Mouse (Mus musculus): Measurements from ENCODE around the gene Vapa. TPM values are rescaled to one million over a fixed set of nuclear protein-coding genes. Genes with fewer than 3 reads are reported as not detected.

The Vapa gene
- polyA plus RNA-seq, 2 experiments, result 53.0 to 192 TPM

DNA sequence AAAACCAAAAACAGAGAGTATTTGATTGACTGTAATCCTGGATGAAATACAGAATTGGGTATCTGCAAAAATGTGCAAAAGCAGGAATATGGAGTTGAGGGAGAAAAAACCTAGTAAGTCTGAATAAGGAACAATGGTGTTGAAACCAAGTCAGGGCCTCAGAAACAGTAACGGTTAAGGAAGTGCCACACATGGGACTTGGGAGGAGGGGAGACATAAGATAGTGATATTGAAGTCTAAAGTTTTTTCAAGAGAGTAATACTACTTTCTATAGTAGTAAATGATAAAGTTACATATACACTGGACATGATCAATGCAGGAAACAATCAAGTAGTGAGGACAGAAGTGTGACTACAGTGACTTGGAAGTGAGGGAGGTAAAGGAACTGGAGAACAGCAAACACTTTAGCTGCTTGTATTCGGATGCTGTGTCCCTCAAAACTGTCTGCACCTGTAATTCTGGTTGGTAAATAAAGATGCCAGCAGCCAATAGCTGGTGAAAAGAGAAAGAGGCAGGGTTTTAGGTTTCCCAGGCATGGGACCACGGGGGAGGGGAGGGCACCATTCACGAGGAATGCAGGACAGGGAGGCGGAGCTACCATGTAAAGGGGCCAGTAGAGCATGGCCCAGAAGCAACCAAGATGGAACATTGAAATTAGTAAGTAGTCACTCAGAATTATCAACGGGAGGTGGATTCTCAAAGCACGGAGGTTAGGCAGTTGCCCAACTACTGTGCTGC, 5.6 kb downstream of the Vapa start:
- no peaks in the 10 kb centered on the region for H3K9me3 ChIP-seq (ENCODE audit: control insufficient read depth, low read length)
- H3K4me1 ChIP-seq (ENCODE audit: control insufficient read depth, insufficient read depth, low read length), result peaks cover 27% of the 10 kb centered on the region
- no peak for TF ChIP-seq POLR2A (IDR thresholded peaks at IDR 0.05; ENCODE audit: borderline replicate concordance, extremely low read depth, insufficient read depth, insufficient read length)
- H3K4me3 ChIP-seq (replicated peaks; ENCODE audit: low read length), result no peak overlapping the region
- no peaks in the 10 kb centered on the region for H3K36me3 ChIP-seq (ENCODE audit: control insufficient read depth, insufficient read depth, low read length)
- no peaks in the 10 kb centered on the region for H3K27me3 ChIP-seq (ENCODE audit: control insufficient read depth, insufficient read depth, low read length)
- DNase-seq (ENCODE audit: low spot score) (no peak), ATAC-seq (ENCODE audit: low FRiP score, low read depth) (no peak)
- H3K9ac ChIP-seq (ENCODE audit: low read depth, low read length, severe bottlenecking), result no peak overlapping the region
- no peak overlapping the region for H3K4me2 ChIP-seq (replicated peaks; ENCODE audit: low read depth, low read length, severe bottlenecking)
- WGBS, result 53% methylated on average over 7 of the region's 7 CpGs
- no peak overlapping the region for H3K27ac ChIP-seq (replicated peaks; ENCODE audit: low read depth, low read length)

DNA sequence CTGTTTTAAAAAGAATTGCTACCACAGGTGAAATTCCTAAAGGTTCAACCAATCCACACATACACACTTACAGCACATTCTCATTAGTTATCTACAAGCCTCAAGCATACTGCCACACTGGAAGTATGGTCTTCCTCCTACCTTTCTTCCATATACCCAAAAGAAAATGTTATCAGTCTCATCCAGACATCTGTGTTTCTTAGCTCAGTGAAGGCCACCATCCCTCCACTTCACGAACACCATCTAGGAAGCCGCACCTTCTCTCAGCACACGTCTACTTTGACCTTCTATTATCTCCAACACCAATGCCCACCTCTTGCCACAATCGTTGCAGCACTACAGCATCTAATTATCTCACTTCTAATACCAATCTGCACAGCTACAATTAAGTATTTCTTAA, 7.3 kb downstream of the Vapa start:
- ATAC-seq (ENCODE audit: low FRiP score, low read depth) (no peak), DNase-seq (ENCODE audit: low spot score) (no peak)
- TF ChIP-seq POLR2A (IDR thresholded peaks at IDR 0.05; ENCODE audit: borderline replicate concordance, extremely low read depth, insufficient read depth, insufficient read length), result no peak
- H3K4me1 ChIP-seq (ENCODE audit: control insufficient read depth, insufficient read depth, low read length), result peaks cover 20% of the 10 kb centered on the region
- H3K27me3 ChIP-seq (ENCODE audit: control insufficient read depth, insufficient read depth, low read length), result no peaks in the 10 kb centered on the region
- no peaks in the 10 kb centered on the region for H3K9me3 ChIP-seq (ENCODE audit: control insufficient read depth, low read length)
- no peak overlapping the region for H3K27ac ChIP-seq (replicated peaks; ENCODE audit: low read depth, low read length)
- WGBS, result 87% methylated on average over 4 of the region's 4 CpGs
- no peak overlapping the region for H3K4me3 ChIP-seq (replicated peaks; ENCODE audit: low read length)
- H3K36me3 ChIP-seq (ENCODE audit: control insufficient read depth, insufficient read depth, low read length), result no peaks in the 10 kb centered on the region
- H3K9ac ChIP-seq (ENCODE audit: low read depth, low read length, severe bottlenecking), result no peak overlapping the region
- H3K4me2 ChIP-seq (replicated peaks; ENCODE audit: low read depth, low read length, severe bottlenecking), result no peak overlapping the region

DNA sequence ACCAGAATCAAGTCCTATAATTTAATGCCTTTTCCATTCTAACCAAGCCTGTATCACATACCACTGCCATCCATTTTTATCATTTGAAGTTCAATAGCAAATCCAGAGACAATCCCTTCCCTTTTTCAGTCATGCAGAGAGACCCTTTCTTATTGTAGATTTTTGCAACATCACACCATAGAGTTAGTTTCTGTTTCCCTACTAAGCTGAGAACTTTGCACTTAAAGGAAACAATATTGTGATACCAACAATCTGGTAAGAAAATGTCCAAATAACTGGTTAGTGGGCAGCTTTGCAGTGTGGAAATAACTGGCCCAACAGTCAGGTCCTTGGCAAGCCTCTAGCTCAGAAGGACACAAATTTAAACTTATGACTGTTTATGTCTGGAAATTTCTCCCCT, 8.5 kb downstream of the Vapa start:
- H3K4me3 ChIP-seq (replicated peaks; ENCODE audit: low read length), result no peak overlapping the region
- no peak for TF ChIP-seq POLR2A (IDR thresholded peaks at IDR 0.05; ENCODE audit: borderline replicate concordance, extremely low read depth, insufficient read depth, insufficient read length)
- H3K9me3 ChIP-seq (ENCODE audit: control insufficient read depth, low read length), result no peaks in the 10 kb centered on the region
- no peaks in the 10 kb centered on the region for H3K27me3 ChIP-seq (ENCODE audit: control insufficient read depth, insufficient read depth, low read length)
- H3K9ac ChIP-seq (ENCODE audit: low read depth, low read length, severe bottlenecking), result no peak overlapping the region
- H3K4me1 ChIP-seq (ENCODE audit: control insufficient read depth, insufficient read depth, low read length), result peaks cover 19% of the 10 kb centered on the region
- H3K36me3 ChIP-seq (ENCODE audit: control insufficient read depth, insufficient read depth, low read length), result no peaks in the 10 kb centered on the region
- ATAC-seq (ENCODE audit: low FRiP score, low read depth) (no peak), DNase-seq (ENCODE audit: low spot score) (no peak)
- H3K4me2 ChIP-seq (replicated peaks; ENCODE audit: low read depth, low read length, severe bottlenecking), result no peak overlapping the region
- H3K27ac ChIP-seq (replicated peaks; ENCODE audit: low read depth, low read length), result no peak overlapping the region

DNA sequence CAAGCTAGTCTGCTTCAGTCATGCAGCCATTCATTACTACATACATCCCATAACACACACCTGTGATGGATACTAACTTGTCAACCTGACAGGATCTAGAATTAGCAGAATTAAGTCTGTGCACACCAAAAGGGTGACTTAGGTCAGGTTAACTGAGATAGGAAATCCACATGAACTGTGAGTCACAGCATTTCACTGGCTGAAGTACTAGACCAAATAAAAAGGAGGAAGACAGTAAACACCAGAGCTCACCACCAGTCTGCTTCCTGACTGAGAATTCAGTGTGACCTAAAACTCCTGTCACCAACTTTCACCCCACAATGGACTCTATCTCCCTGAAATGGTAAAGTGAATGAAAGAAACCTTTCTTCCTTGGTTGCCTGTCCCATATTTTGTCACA, 9.0 kb downstream of the Vapa start:
- no peak overlapping the region for H3K9ac ChIP-seq (ENCODE audit: low read depth, low read length, severe bottlenecking)
- no peaks in the 10 kb centered on the region for H3K27me3 ChIP-seq (ENCODE audit: control insufficient read depth, insufficient read depth, low read length)
- H3K27ac ChIP-seq (replicated peaks; ENCODE audit: low read depth, low read length), result no peak overlapping the region
- no peaks in the 10 kb centered on the region for H3K9me3 ChIP-seq (ENCODE audit: control insufficient read depth, low read length)
- TF ChIP-seq POLR2A (IDR thresholded peaks at IDR 0.05; ENCODE audit: borderline replicate concordance, extremely low read depth, insufficient read depth, insufficient read length), result no peak
- H3K36me3 ChIP-seq (ENCODE audit: control insufficient read depth, insufficient read depth, low read length), result no peaks in the 10 kb centered on the region
- ATAC-seq (ENCODE audit: low FRiP score, low read depth) (no peak), DNase-seq (ENCODE audit: low spot score) (no peak)
- no peak overlapping the region for H3K4me3 ChIP-seq (replicated peaks; ENCODE audit: low read length)
- peaks cover 19% of the 10 kb centered on the region for H3K4me1 ChIP-seq (ENCODE audit: control insufficient read depth, insufficient read depth, low read length)
- H3K4me2 ChIP-seq (replicated peaks; ENCODE audit: low read depth, low read length, severe bottlenecking), result no peak overlapping the region

DNA sequence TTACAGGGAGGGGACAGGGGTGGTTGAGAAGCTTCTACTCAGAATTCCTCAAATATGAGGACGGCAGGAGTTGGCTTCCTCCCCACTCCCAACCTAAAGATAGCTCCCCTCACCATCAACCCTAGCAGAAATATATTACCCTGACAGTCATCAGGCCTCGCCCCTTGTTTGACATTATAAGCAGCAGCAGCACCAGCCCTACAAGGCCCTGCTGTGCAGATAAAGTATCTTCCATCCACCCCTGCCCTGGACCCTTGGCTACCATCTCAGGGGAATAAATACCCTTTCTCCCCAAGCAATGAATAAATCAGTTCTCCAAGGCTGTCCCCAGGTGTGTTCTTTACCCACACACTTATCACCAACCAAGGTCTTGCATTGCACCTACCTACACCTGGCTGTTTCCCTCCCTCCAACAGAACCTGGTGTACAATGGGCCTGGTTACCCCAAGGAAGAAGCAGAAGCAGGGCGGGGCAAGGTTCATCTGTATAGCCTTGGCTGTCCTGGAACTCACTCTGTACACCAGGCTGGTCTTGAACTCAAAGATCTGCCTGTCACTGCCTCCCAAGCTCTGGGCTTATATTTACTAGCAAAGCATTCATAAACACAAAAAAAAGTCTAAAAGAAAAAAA, 15.4 kb downstream of the Vapa start:
- Histone ChIP-seq H3K27ac (replicated peaks; ENCODE audit: low read depth, low read length) (no peak overlapping the region), H3K9me3 (ENCODE audit: control insufficient read depth, low read length) (no peaks in the 10 kb centered on the region), H3K27me3 (ENCODE audit: control insufficient read depth, insufficient read depth, low read length) (no peaks in the 10 kb centered on the region), H3K4me1 (ENCODE audit: control insufficient read depth, insufficient read depth, low read length) (peaks cover 18% of the 10 kb centered on the region), H3K4me2 (replicated peaks; ENCODE audit: low read depth, low read length, severe bottlenecking) (no peak overlapping the region), H3K9ac (ENCODE audit: low read depth, low read length, severe bottlenecking) (no peak overlapping the region), H3K36me3 (ENCODE audit: control insufficient read depth, insufficient read depth, low read length) (peaks cover 8% of the 10 kb centered on the region), H3K4me3 (replicated peaks; ENCODE audit: low read length) (no peak overlapping the region)
- 87% methylated on average over 3 of the region's 3 CpGs for WGBS
- no peak for TF ChIP-seq POLR2A (IDR thresholded peaks at IDR 0.05; ENCODE audit: borderline replicate concordance, extremely low read depth, insufficient read depth, insufficient read length)
- no peak for ATAC-seq (ENCODE audit: low FRiP score, low read depth)
- no peak for DNase-seq (ENCODE audit: low spot score)
